23 mouse cellular contexts compared by ENCODE assay signal in the genomic region with DNA sequence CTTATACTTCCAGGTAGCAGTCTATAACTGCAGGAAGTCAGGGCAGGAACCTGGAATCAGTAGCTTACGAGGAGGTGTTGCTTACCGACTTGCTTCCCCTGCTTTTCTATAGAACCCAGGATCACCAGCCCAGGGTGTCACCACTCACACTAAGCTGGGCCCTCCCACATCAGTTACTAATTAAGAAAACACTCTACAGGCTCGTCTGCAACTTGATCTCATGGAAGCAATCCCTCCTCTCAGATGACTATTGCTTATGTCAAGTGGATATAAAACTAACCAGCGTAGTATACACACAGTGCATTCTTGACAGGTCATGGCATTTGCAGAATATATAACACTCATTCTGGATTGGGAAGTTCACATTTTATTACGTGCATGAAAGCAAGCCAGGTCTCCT.
"Had no signal": no experiment of that assay in that cellular context is flagged by ENCODE, and none has a peak within 500 bp of the region (broad histone marks: within the 10 kb centered on the region; RNA-seq: fewer than 3 reads in every experiment).

No protein-coding gene starts in this region.

- H3K27me3 ChIP-seq: limb, embryonic 12.5 days; limb, embryonic 15.5 days; midbrain, embryonic 12.5 days; neural tube, embryonic 13.5 days; stomach, embryonic 15.5 days had no signal

- H3K9ac ChIP-seq: limb, embryonic 12.5 days; limb, embryonic 15.5 days; liver, embryonic 14.5 days; liver, postnatal 0 days; lung, embryonic 14.5 days; midbrain, embryonic 12.5 days; neural tube, embryonic 13.5 days; stomach, embryonic 15.5 days had no signal

- DNase-seq: kidney, postnatal 10 days; kidney, postnatal 36 days; layer of hippocampus, postnatal 36 days; left cerebral cortex, postnatal 4 days; liver, postnatal 0 days; lung, embryonic 14.5 days; retina, postnatal 1 day; right cerebral cortex, postnatal 25 days; spleen, adult 18-20 months; thymus, postnatal 25 days had no signal

- H3K36me3 ChIP-seq: stomach, embryonic 15.5 days had no signal

- H3K9me3 ChIP-seq: limb, embryonic 12.5 days; limb, embryonic 15.5 days; midbrain, embryonic 12.5 days; neural tube, embryonic 13.5 days; stomach, embryonic 15.5 days had no signal

- H3K4me1 ChIP-seq: limb, embryonic 15.5 days; midbrain, embryonic 12.5 days; neural tube, embryonic 13.5 days; stomach, embryonic 15.5 days had no signal

- H3K27ac ChIP-seq: left cerebral cortex, adult 2 months; limb, embryonic 12.5 days; limb, embryonic 15.5 days; liver, embryonic 14.5 days; macrophage; midbrain, embryonic 12.5 days; neural tube, embryonic 13.5 days; stomach, embryonic 15.5 days had no signal

- H3K4me2 ChIP-seq: limb, embryonic 12.5 days; limb, embryonic 15.5 days; liver, embryonic 11.5 days; lung, embryonic 14.5 days; midbrain, embryonic 12.5 days; neural tube, embryonic 13.5 days; stomach, embryonic 15.5 days had no signal

- H3K4me3 ChIP-seq: left cerebral cortex, adult 2 months; limb, embryonic 12.5 days; limb, embryonic 15.5 days; midbrain, embryonic 12.5 days; myocyte; neural tube, embryonic 13.5 days; stomach, embryonic 15.5 days had no signal

- ATAC-seq: intestine, embryonic 16.5 days; liver, postnatal 0 days; lung, postnatal 0 days; midbrain, embryonic 16.5 days had no signal
